Mouse (Mus musculus) lung, postnatal 36 days (tissue): ENCODE results near the gene Spcs3.

Experiments used
- DNase-seq: peaks from one replicate; pipeline ENCODE4 v3.0.0; 2022; ENCODE audit warnings: mixed read lengths

Gene Spcs3

DNA sequence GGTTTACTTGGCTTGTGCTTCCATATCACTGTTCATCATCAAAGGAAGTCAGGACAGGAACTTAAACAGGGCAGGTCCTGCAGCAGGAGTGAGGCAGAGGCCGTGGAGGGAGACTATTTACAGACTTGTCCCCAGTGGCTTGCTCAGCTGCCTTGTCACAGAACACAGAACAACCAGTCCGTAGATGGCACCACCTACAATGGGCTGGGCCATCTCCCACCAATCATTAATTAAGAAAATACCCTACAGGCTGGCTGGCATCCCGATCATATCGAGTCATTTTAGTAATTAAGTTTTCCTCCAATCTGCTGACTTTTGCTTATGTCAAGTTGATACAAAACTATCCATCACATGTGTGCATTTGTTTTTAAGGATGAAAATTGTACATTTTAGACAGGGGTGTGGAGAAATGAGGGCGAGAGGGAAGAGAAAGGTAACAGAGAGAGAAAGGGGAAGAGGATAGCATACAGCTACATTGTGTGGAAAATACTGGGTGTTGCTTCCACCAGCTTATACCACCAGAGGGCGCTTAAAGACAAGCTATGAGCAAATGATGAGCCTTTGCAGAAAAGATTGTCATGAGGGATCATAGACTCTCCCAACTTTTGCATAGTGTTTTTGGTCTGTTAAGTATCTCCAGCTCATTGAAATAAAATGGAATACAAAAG is 22.2 kb downstream of the Spcs3 start:
- DNase-seq: peak; percentile 90

DNA sequence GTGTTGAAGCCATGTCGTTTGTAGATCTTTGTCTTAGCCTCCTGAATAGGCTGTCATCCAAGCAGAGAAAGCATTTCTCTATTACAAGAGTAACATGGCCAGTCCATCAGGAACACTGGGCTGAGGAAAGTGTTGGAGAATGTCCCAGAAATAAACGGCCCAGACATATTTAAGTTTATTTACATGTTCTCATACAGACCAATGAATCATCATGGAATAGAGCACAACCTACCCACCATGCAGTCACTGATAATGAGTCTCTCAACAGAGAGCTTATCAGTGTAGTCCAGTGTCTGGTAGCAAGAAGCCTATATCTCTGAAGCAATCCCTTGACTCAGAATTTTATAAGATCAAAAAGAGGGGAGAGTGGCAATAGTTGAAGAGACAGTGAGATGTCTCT is 24.7 kb downstream of the Spcs3 start:
- DNase-seq: no peak

DNA sequence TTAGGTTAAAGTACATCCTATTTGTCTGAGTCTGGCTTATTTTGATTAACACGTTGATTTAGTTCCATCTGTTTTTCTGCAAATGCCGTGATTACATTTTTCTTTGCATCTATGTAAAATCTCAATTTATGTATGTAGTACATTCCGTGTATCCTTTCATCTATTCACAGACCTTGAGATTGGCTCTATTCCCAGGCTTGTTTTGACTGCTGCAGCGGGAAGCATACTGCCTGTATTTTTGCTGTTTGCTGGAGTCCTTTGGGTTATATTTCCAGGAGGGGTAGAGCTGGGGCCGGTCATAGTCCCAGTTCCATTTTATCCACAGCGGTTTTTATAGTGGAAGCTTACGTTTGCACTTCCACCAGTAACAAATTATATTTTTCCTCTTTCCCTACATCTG is 26.7 kb downstream of the Spcs3 start:
- DNase-seq: no peak

DNA sequence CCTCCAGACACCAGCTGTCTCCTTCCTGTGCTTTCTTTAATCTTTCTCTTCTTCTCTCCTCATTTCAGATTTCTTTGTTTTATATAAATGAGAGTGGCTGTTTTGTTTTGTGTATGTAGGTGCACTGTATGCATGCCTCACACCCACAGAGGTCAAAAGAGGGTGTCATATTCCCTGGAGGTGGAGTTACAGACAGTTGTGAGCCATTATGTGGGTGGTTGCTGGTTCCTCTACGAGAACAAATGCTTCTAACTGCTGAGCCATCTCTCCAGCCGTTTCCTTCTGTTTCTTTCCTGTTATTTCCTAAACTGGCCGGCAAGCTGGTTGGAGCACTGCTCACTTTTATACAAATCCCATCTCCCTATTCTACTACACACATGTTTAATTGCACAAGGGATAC is 35.9 kb downstream of the Spcs3 start:
- no peak for DNase-seq

DNA sequence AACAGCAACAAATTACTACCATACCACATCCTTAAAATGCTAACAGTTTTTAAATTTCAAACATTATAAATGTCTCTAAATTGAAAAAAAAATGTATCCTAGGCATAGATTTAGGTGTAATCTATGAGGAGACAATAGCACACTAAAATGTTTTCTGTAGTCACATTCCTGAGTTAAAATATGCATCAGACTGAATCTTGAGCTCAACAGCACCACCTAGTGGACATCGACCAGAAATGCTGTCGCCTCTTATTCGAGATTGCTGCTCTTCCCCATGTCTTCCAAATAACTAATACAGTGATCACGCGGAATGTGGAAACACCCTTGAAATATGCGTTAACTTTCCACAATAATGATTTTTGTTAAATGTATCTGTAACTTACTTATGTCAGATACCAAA is 36.7 kb downstream of the Spcs3 start:
- peak; percentile 47 for DNase-seq

DNA sequence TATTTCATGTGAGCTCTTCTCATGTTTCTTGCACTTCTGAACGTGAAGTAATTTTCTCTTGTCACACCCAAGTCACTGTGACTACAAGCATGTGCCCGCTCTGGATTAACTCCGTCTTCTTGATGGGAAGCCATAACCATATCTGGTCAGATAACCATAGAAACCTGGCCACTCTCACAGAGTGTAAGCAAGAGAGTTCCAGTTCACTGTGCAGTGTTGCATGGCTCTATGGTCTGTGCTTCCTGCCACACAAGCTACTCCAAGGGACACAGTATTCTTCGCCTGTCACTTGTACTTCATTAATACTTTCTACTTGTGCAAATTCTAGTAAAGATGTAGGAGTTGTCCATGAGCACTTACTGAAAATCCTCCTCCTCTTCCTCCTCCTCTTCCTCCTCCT is 37.9 kb downstream of the Spcs3 start:
- DNase-seq: no peak

DNA sequence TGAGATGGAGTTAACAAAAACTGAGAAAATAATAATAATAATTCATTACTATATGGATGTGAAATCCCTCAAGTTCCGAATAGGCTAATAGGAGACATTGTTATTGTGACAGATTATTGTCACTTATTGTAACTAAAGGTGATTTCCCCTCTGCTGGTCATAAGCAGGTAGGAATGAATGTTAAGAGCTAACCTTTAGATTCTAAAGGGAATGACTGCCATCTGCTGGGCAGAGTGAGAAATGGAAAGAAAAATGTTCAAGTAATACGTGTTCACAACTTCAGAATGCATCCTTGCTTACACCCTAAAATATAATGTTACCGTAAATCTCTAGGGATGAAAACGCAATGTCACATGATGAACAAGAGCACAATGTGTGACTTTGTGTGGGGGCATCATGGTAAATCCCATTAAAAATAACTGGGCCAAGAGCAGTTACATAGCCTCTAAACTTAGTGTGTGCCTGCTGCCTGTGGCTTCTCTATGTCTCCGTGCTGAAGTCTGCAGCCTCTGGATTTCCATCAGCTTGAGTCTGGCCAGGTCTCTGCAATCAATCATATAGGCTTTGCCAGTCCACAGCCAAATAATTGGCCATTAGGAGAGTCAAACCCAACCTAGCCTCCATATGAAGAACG is 38.6 kb downstream of the Spcs3 start:
- peak; percentile 49 for DNase-seq

DNA sequence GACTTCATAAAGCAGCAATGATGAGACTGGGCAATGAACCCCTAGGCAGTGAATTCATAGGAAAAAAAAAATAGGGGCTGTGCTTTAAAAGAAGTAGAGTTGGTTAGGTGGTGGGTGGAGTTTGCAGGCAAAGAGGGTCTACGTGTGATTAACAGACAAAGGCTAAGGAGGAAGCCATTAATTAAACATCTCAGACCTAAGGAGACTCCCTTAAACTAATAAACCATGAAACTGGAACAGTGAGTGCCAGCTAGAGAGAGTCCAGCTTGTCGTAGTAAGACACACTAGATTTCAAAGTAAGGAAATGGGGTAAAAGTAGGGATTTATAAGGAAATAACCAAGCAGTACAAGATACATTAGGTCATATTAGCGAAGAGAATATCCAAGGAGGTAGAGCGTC is 41.4 kb downstream of the Spcs3 start:
- DNase-seq: no peak

DNA sequence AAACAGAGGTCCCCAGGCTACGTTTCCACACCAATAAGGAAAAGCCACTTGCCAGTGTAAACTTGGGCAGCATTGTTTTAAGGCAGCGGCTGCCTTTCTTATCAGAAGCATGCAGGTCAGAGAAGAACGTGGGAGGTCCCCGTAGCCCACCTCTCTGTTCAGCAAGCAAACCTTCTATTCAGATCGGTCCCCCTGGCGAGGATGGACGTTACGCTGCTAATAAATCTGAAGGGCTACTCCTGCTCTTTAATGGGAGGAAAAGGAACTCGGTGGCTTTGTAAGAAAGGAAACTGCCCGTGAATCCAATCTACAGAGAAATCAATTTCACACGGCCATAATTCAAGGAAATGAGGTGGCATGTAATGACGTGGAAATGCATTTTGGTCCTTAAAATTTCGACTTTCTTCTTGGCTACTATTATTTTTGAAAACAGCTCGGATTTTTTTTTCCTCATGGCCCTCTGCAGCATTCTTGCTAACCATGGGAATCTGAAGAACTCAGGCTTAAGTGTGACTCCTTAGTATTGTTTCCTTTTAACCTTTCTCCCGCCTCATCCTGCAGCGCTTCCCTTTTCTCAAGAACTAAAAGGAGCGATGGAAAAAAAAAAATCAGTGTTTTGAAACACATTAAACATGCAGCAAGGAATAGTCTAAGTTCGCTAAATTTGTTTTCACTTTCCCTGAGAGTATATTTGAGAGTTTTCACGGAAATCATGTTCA is 43.1 kb downstream of the Spcs3 start:
- no peak for DNase-seq
